Mouse (Mus musculus) adrenal gland, adult 18-20 months (tissue): Measurements from ENCODE around the gene Map2k6. TPM values are rescaled to one million over a fixed set of nuclear protein-coding genes. Genes with fewer than 3 reads are reported as not detected.

ENCODE experiments used
- DNase-seq, 2 experiments: peaks; one replicate each; pipeline ENCODE4 v3.0.0; 2021 to 2022; ENCODE audit warnings: low spot score in 2 of 2
- total RNA-seq, 2 experiments: library from RNA; stranded (reverse); gene quantifications; 1 replicate in 1 of 2; 2 replicates in 1 of 2; pipeline ENCODE4 v1.2.3; 2021

Map2k6 gene
- total RNA-seq, 2 experiments from 2014 or later, result 2.1 to 3.5 TPM

- DNase-seq, result no peak
These were observed 3.7 kb downstream of the Map2k6 start for GRCm38 (mm10) chr11:110402671-110403070.

GRCm38 (mm10) chr11:110403602-110404001 lies 4.7 kb downstream of the Map2k6 start:
- DNase-seq, result no peak

GRCm38 (mm10) chr11:110405607-110406006 lies 6.7 kb downstream of the Map2k6 start:
- DNase-seq, result no peak

GRCm38 (mm10) chr11:110409131-110409530 lies 10.2 kb downstream of the Map2k6 start:
- no peak for DNase-seq

GRCm38 (mm10) chr11:110409776-110410175 lies 10.9 kb downstream of the Map2k6 start:
- peak; percentile 45 to 49 for DNase-seq

GRCm38 (mm10) chr11:110411596-110411995 lies 12.7 kb downstream of the Map2k6 start:
- no peak for DNase-seq

- no peak for DNase-seq
These were observed 15.3 kb downstream of the Map2k6 start for GRCm38 (mm10) chr11:110414263-110414662.

GRCm38 (mm10) chr11:110416691-110417090 lies 17.8 kb downstream of the Map2k6 start:
- DNase-seq, result no peak

GRCm38 (mm10) chr11:110420463-110420862 lies 21.5 kb downstream of the Map2k6 start:
- DNase-seq, result no peak

- no peak for DNase-seq
These were observed 27.7 kb downstream of the Map2k6 start for GRCm38 (mm10) chr11:110426572-110427145.

- DNase-seq, result peak in 1 of 2 experiments; percentile 4
These were observed 28.2 kb downstream of the Map2k6 start for GRCm38 (mm10) chr11:110427159-110427561.

- DNase-seq, result no peak
These were observed 30.1 kb downstream of the Map2k6 start for GRCm38 (mm10) chr11:110428999-110429398.

GRCm38 (mm10) chr11:110429837-110430418 lies 31.0 kb downstream of the Map2k6 start:
- no peak for DNase-seq

GRCm38 (mm10) chr11:110435839-110436556 lies 37.1 kb downstream of the Map2k6 start:
- DNase-seq, result no peak

- no peak for DNase-seq
These were observed 38.1 kb downstream of the Map2k6 start for GRCm38 (mm10) chr11:110436998-110437397.

- DNase-seq, result no peak
These were observed 39.2 kb downstream of the Map2k6 start for GRCm38 (mm10) chr11:110438135-110438534.

GRCm38 (mm10) chr11:110438700-110439296 lies 39.9 kb downstream of the Map2k6 start:
- DNase-seq, result no peak

- no peak for DNase-seq
These were observed 40.4 kb downstream of the Map2k6 start for GRCm38 (mm10) chr11:110439354-110439753.

- no peak for DNase-seq
These were observed 45.7 kb downstream of the Map2k6 start for GRCm38 (mm10) chr11:110444576-110444975.

GRCm38 (mm10) chr11:110448131-110448725 lies 49.3 kb downstream of the Map2k6 start:
- no peak for DNase-seq

GRCm38 (mm10) chr11:110448726-110449161 lies 49.8 kb downstream of the Map2k6 start:
- no peak for DNase-seq
